Mouse (Mus musculus): ENCODE results near the gene Sec14l3. TPM values are rescaled to one million over a fixed set of nuclear protein-coding genes. Genes with fewer than 3 reads are reported as not detected.
"Not testable (repeated sequence)": the region's sequence is repeated elsewhere in the genome, so short reads cannot be mapped to it uniquely, and the experiment has no call there.

The Sec14l3 gene
- not detected for total RNA-seq (2021)
- long read RNA-seq, experiment 1, result 0 reads
- long read RNA-seq, experiment 2, result 0 reads

DNA sequence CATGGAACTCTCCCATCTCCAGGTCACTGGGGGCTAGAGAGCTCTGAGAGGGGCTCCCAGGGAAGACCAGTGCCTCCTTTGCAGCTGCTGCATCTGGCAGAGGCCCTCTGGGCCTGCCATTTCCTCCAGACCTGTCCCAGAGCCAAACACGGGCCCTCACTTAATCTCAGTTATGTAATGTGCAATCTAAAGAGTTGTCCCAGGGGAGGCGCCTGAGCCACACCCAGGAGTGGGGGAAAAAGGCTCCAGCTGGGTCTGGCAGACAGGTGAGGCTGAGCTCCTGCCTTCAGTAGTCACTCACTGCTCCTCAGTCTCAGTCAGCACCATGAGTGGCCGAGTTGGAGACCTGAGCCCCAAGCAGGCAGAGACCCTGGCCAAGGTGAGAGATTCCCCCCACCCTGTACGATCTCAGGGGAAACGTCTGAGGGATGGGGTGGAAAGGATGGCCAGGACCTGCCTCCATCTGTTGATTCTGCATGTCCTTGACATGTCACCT, at the start of gene Sec14l3:
Gene Sec14l3, plus strand, starts transcription at position 215 of the 496 bp plus-strand sequence.
- TF ChIP-seq CTCF (IDR thresholded peaks at IDR 0.05), result no peak
- intact Hi-C loops (cut with DNase I), result no loop called here
- no peak within 1 kb of the TSS for H3K4me3 ChIP-seq
- no peak for DNase-seq
- no peak within 1 kb of the TSS for H3K27ac ChIP-seq

DNA sequence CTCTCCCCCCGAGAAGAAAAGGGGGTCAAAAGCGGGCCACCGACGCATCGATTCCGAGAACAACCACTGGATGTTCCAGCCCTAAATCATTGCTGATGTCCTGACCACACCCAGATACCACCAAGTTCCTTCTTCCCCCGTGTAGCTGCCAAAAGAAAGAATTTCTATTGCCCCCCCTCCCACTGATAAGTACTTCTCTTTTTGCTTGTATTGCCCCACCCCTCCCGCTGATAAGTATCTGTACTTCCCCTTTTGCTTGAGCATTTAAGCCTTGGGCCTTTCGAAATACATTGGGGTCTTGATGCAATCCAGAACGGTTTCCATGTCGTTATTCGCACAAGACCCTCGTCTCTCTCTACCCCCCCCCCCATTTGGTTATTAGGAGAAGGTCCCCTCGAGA, 48.8 kb upstream of the Sec14l3 start:
- DNase-seq; H3K27ac ChIP-seq; intact Hi-C loops (cut with DNase I); H3K4me3 ChIP-seq: not testable (repeated sequence)

DNA sequence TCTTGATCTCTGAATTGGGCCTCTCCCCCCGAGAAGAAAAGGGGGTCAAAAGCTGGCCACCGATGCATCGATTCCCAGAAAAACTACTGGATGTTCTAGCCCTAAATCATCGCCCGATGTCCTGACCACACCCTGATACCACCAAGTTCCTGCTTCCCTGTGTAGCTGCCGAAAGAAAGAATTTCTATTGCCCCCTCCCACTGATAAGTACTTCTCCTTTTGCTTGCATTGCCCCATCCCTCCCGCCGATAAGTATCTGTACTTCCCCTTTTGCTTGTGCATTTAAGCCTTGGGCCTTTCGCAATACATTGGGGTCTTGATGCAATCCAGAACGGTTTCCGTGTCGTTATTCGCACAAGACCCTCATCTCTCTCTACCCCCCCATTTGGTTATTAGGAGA, 42.5 kb upstream of the Sec14l3 start:
- H3K4me3 ChIP-seq; intact Hi-C loops (cut with DNase I); H3K27ac ChIP-seq; DNase-seq: not testable (repeated sequence)

GRCm38 (mm10) chr11:4023321-4023720, 41.3 kb upstream of the Sec14l3 start:
- TF ChIP-seq CTCF (IDR thresholded peaks at IDR 0.05), result no peak
- intact Hi-C loops (cut with DNase I), result no loop called here
- no peak for DNase-seq
- Histone ChIP-seq H3K27ac (no peak overlapping the region), H3K4me3 (no peak overlapping the region)

DNA sequence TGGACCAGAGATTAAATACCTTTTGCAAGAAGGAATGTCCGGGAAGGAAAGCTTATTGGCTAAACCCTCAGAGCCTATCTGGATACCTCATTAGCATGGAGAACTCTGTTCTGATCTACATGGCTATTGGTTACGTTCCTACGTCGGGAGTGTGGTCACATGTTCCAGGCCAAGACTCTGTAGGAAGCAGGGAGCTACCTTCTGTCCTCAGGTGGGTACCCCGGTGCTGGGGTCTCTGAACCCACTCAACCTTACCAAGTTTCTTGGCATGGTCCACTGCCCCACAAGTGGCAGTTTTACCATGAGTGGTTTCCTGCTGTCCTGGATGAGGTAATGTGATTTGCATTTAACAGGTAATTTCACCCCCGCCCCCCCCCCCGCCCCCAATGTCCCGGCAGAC, 37.6 kb upstream of the Sec14l3 start:
- intact Hi-C loops (cut with DNase I), result no loop called here
- TF ChIP-seq CTCF (IDR thresholded peaks at IDR 0.05), result no peak
- no peak overlapping the region for H3K4me3 ChIP-seq
- no peak overlapping the region for H3K27ac ChIP-seq
- no peak for DNase-seq

DNA sequence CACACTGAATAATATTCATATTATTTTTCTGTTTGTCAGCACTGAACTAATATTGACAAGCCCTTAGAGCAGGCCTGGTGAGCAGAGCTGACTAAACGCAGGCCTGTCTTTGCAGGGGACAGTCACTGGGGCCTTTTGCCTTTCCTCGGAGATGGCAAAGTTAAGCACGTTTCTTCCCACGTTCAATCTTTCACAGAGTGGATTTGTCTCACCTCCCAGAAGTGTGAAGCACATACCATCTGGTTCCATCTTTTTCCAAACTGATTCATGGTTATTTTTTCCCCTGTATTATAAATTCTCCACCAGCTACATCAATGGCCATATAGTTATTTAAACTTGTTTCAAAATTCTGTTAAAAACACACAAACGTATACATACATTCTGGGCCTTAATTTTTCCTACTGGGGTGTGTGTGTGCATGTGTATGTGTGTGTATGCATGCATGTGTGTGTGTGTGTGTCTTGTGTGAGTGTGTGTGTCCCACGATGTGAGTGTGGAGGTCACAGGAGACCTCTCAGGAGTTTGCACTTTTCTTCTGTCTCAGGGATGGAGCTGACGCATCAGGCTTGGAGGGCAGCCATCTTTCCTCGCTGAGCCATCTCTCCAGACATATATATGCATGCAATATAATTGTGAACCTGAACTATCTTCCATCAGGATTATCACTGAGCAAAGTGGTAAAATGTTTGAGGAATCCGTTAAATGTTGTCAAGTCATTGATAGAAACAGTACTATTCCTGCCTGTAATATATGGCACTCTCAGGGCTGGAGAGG, 36.9 kb upstream of the Sec14l3 start:
- intact Hi-C loops (cut with DNase I), result no loop called here
- no peak for TF ChIP-seq CTCF (IDR thresholded peaks at IDR 0.05)
- DNase-seq, result no peak
- no peak overlapping the region for H3K27ac ChIP-seq
- H3K4me3 ChIP-seq, result no peak overlapping the region

- TF ChIP-seq CTCF (IDR thresholded peaks at IDR 0.05), result no peak
- Histone ChIP-seq H3K27ac (no peak overlapping the region), H3K4me3 (no peak overlapping the region)
- intact Hi-C loops (cut with DNase I), result no loop called here
- DNase-seq, result no peak
Measured at GRCm38 (mm10) chr11:4029343-4029742, 35.3 kb upstream of the Sec14l3 start.

DNA sequence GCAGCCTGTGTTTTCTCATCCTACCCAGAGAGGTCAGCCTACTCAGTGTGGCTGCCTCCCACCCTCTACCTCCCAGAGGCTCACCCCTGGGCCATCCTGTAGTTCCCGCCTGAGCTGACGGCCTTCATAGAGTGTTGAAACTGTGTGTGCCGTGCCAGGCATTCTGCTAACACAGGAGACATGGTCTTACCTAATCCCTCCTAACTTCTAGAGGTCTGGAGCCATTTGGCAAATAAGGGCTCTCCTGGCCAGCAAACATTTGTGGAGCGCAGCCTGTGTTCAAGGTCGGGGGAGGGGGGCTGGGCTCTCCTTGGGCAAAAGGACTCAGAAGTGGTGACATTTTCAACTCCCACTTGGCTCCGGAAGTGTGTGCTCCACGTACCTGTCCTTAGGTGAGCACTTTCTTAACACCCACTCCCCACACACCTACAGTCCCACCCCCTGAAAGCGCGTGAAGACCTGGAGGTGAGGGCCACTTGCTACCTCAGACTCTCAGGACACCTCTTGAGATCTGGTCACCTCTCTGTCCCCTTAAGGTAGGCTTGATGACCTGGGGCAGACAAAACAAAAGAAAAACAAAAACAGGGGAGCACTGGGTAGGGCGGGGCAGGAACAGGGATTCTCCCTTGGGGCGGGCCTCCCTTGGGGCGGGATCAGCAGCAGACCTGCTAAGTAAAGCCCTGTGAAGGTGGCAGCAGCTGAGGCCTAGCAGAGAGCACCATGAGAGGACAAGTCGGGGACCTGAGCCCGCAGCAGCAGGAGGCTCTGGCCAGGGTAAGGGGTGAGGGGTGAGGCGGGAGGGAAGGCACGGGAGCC, 33.3 kb upstream of the Sec14l3 start, which contains the start of gene Sec14l4:
Gene Sec14l4, plus strand, starts transcription at position 337 of the 816 bp plus-strand sequence.
- TF ChIP-seq CTCF (IDR thresholded peaks at IDR 0.05), result no peak
- H3K4me3 ChIP-seq, result no peak within 1 kb of the TSS
- no peak for DNase-seq
- no peak within 1 kb of the TSS for H3K27ac ChIP-seq
- intact Hi-C loops (cut with DNase I), result no loop called here

- Histone ChIP-seq H3K4me3 (no peak overlapping the region), H3K27ac (no peak overlapping the region)
- intact Hi-C loops (cut with DNase I), result no loop called here
- peak; percentile 29 for DNase-seq
- TF ChIP-seq CTCF (IDR thresholded peaks at IDR 0.05), result no peak
Measured at GRCm38 (mm10) chr11:4031961-4032360, 32.7 kb upstream of the Sec14l3 start.

GRCm38 (mm10) chr11:4033471-4033870, 31.2 kb upstream of the Sec14l3 start:
- Histone ChIP-seq H3K4me3 (no peak overlapping the region), H3K27ac (no peak overlapping the region)
- DNase-seq, result no peak
- intact Hi-C loops (cut with DNase I), result no loop called here
- TF ChIP-seq CTCF (IDR thresholded peaks at IDR 0.05), result no peak

GRCm38 (mm10) chr11:4034169-4034568, 30.5 kb upstream of the Sec14l3 start:
- H3K27ac ChIP-seq, result no peak overlapping the region
- no peak for TF ChIP-seq CTCF (IDR thresholded peaks at IDR 0.05)
- DNase-seq, result no peak
- no peak overlapping the region for H3K4me3 ChIP-seq
- intact Hi-C loops (cut with DNase I), result no loop called here

GRCm38 (mm10) chr11:4035116-4035892, 29.3 kb upstream of the Sec14l3 start:
- H3K27ac ChIP-seq, result no peak overlapping the region
- DNase-seq, result no peak
- H3K4me3 ChIP-seq, result no peak overlapping the region
- intact Hi-C loops (cut with DNase I), result no loop called here
- no peak for TF ChIP-seq CTCF (IDR thresholded peaks at IDR 0.05)

Data from gastrocnemius, adult 2 months (tissue).